Mouse (Mus musculus) forebrain, embryonic 10.5 days (tissue): ENCODE measurements around the gene Rab3a. TPM values are rescaled to one million over a fixed set of nuclear protein-coding genes. Genes with fewer than 3 reads are reported as not detected.

Experiments used
- DNase-seq: peaks from one replicate; pipeline ENCODE4 v3.0.0-alpha.2; 2017; ENCODE audit warnings: low spot score; ENCODE audit errors: extremely low spot score
- H3K27ac ChIP-seq: fragments of 300-500 bp; sonication (generic); 2 replicates; pipeline ENCODE4 v1.5.1; 2016; ENCODE audit warnings: mild to moderate bottlenecking
- H3K27me3 ChIP-seq: fragments of 300-500 bp; sonication (generic); 2 replicates; pipeline ENCODE4 v1.6.1; 2016; ENCODE audit warnings: mild to moderate bottlenecking; ENCODE audit not compliant: poor library complexity, severe bottlenecking
- H3K36me3 ChIP-seq: fragments of 300-500 bp; sonication (generic); replicated peaks from 2 replicates; pipeline ENCODE4 v1.6.1; 2016; ENCODE audit warnings: mild to moderate bottlenecking, moderate library complexity
- H3K4me1 ChIP-seq: fragments of 300-500 bp; sonication (generic); 2 replicates; pipeline ENCODE4 v1.6.1; 2016
- H3K4me3 ChIP-seq: fragments of 300-500 bp; sonication (generic); 2 replicates; pipeline ENCODE4 v1.5.1; 2016; ENCODE audit warnings: mild to moderate bottlenecking, moderate library complexity
- H3K9me3 ChIP-seq: fragments of 300-500 bp; sonication (generic); 2 replicates; pipeline ENCODE4 v1.6.1; 2016; ENCODE audit warnings: mild to moderate bottlenecking, moderate library complexity
- WGBS: fragments of 180-500 bp; shearing (Covaris S2); methylation state at CpG from one replicate; pipeline ENCODE4 v1.1.7; 2016; 5-methylcytosine and 5-hydroxymethylcytosine counted together
- polyA plus RNA-seq: library from polyadenylated mRNA; unstranded; fragments of >200 nt; fragmentation: Nextera tagmentation; extraction: Ambion mirVana; gene quantifications from 2 replicates; pipeline ENCODE4 v1.2.1, GENCODE M21; 2016

The Rab3a gene
- polyA plus RNA-seq, 1 experiment from 2014 or later = 12.2 TPM

- H3K27ac ChIP-seq = peak overlapping the region; percentile 92; the same call in 1 of the 2 replicates
- WGBS = 77% methylated on average over 8 of the region's 8 CpGs
- H3K9me3 ChIP-seq = no peaks in the 10 kb centered on the region
- H3K36me3 ChIP-seq = peaks cover 41% of the 10 kb centered on the region
- peaks cover 76% of the 10 kb centered on the region for H3K27me3 ChIP-seq
- H3K4me1 ChIP-seq = peaks cover 83% of the 10 kb centered on the region
- H3K4me3 ChIP-seq = peak overlapping the region; percentile 66
- no peak for DNase-seq
These were observed 36.4 kb downstream of the Rab3a start for GRCm38 (mm10) chr8:70790846-70791245.

- Histone ChIP-seq H3K4me3 (peak overlapping the region; percentile 66), H3K9me3 (no peaks in the 10 kb centered on the region), H3K4me1 (peaks cover 83% of the 10 kb centered on the region), H3K27me3 (peaks cover 79% of the 10 kb centered on the region), H3K27ac (peak overlapping the region; percentile 92; the same call in 1 of the 2 replicates), H3K36me3 (peaks cover 37% of the 10 kb centered on the region)
- DNase-seq = no peak
- WGBS = 80% methylated on average over 7 of the region's 7 CpGs
These were observed 36.8 kb downstream of the Rab3a start for GRCm38 (mm10) chr8:70791294-70791701.

GRCm38 (mm10) chr8:70791975-70792691, 37.7 kb downstream of the Rab3a start:
- H3K4me3 ChIP-seq = peak overlapping the region; percentile 66
- peak overlapping the region; percentile 92 for H3K27ac ChIP-seq
- H3K4me1 ChIP-seq = peaks cover 91% of the 10 kb centered on the region
- H3K27me3 ChIP-seq = peaks cover 74% of the 10 kb centered on the region
- 5% methylated on average over 58 of the region's 58 CpGs for WGBS
- peak; percentile 97 for DNase-seq
- H3K36me3 ChIP-seq = peaks cover 28% of the 10 kb centered on the region
- no peaks in the 10 kb centered on the region for H3K9me3 ChIP-seq

GRCm38 (mm10) chr8:70792700-70793099, 38.2 kb downstream of the Rab3a start:
- Histone ChIP-seq H3K27me3 (peaks cover 71% of the 10 kb centered on the region), H3K9me3 (no peaks in the 10 kb centered on the region)

GRCm38 (mm10) chr8:70794215-70794614, 39.7 kb downstream of the Rab3a start:
- H3K4me3 ChIP-seq = 0 out of 2 replicates have a peak overlapping the region, but pooled peaks have one; percentile 14
- peaks cover 71% of the 10 kb centered on the region for H3K27me3 ChIP-seq
- H3K9me3 ChIP-seq = no peaks in the 10 kb centered on the region
- peaks cover 7% of the 10 kb centered on the region for H3K36me3 ChIP-seq
- 92% methylated on average over 2 of the region's 2 CpGs for WGBS
- H3K4me1 ChIP-seq = peaks cover 86% of the 10 kb centered on the region
- peak overlapping the region; percentile 92; the same call in 1 of the 2 replicates for H3K27ac ChIP-seq
- DNase-seq = no peak

More at GRCm38 (mm10) chr8:70792700-70793099, 38.2 kb downstream of the Rab3a start:
- DNase-seq = peak; percentile 87
- Histone ChIP-seq H3K4me3 (peak overlapping the region; percentile 66), H3K4me1 (peaks cover 92% of the 10 kb centered on the region), H3K36me3 (peaks cover 23% of the 10 kb centered on the region), H3K27ac (peak overlapping the region; percentile 92)
- under 1% methylated on average over 20 of the region's 20 CpGs for WGBS

- peaks cover 71% of the 10 kb centered on the region for H3K27me3 ChIP-seq
- 85% methylated on average over 2 of the region's 2 CpGs for WGBS
- peaks cover 77% of the 10 kb centered on the region for H3K4me1 ChIP-seq
- no peak for DNase-seq
- no peaks in the 10 kb centered on the region for H3K9me3 ChIP-seq
- H3K36me3 ChIP-seq = no peaks in the 10 kb centered on the region
- H3K27ac ChIP-seq = no peak overlapping the region
- no peak overlapping the region for H3K4me3 ChIP-seq
These were observed 40.9 kb downstream of the Rab3a start for GRCm38 (mm10) chr8:70795370-70795769.

GRCm38 (mm10) chr8:70796403-70797080, 42.1 kb downstream of the Rab3a start:
- WGBS = 1% methylated on average over 54 of the region's 54 CpGs
- Histone ChIP-seq H3K9me3 (no peaks in the 10 kb centered on the region), H3K27me3 (peaks cover 75% of the 10 kb centered on the region), H3K4me3 (peak overlapping the region; percentile 70), H3K4me1 (peaks cover 76% of the 10 kb centered on the region), H3K27ac (peak overlapping the region; percentile 88), H3K36me3 (no peaks in the 10 kb centered on the region)
- no peak for DNase-seq

- Histone ChIP-seq H3K9me3 (no peaks in the 10 kb centered on the region), H3K4me1 (peaks cover 70% of the 10 kb centered on the region), H3K36me3 (no peaks in the 10 kb centered on the region), H3K27me3 (peaks cover 83% of the 10 kb centered on the region), H3K4me3 (peak overlapping the region; percentile 70), H3K27ac (peak overlapping the region; percentile 88)
- DNase-seq = peak; percentile 93
- under 1% methylated on average over 56 of the region's 57 CpGs for WGBS
These were observed 42.9 kb downstream of the Rab3a start for GRCm38 (mm10) chr8:70797081-70798070.

GRCm38 (mm10) chr8:70798281-70798680, 43.8 kb downstream of the Rab3a start:
- peaks cover 89% of the 10 kb centered on the region for H3K27me3 ChIP-seq

GRCm38 (mm10) chr8:70800648-70801047, 46.2 kb downstream of the Rab3a start:
- 57% methylated on average over 10 of the region's 10 CpGs for WGBS
- DNase-seq = no peak

More at GRCm38 (mm10) chr8:70798281-70798680, 43.8 kb downstream of the Rab3a start:
- Histone ChIP-seq H3K4me1 (peaks cover 66% of the 10 kb centered on the region), H3K9me3 (no peaks in the 10 kb centered on the region), H3K4me3 (peak overlapping the region; percentile 70), H3K36me3 (no peaks in the 10 kb centered on the region), H3K27ac (peak overlapping the region; percentile 88)
- no peak for DNase-seq
- WGBS = 17% methylated on average over 15 of the region's 15 CpGs

GRCm38 (mm10) chr8:70801156-70801555, 46.7 kb downstream of the Rab3a start:
- DNase-seq = no peak
- peaks cover 91% of the 10 kb centered on the region for H3K27me3 ChIP-seq
- 49% methylated on average over 15 of the region's 15 CpGs for WGBS
- no peak overlapping the region for H3K4me3 ChIP-seq
- H3K36me3 ChIP-seq = no peaks in the 10 kb centered on the region
- no peaks in the 10 kb centered on the region for H3K9me3 ChIP-seq
- peaks cover 62% of the 10 kb centered on the region for H3K4me1 ChIP-seq
- no peak overlapping the region for H3K27ac ChIP-seq

More at GRCm38 (mm10) chr8:70800648-70801047, 46.2 kb downstream of the Rab3a start:
- H3K4me3 ChIP-seq = no peak overlapping the region
- H3K4me1 ChIP-seq = peaks cover 67% of the 10 kb centered on the region
- no peak overlapping the region for H3K27ac ChIP-seq
- peaks cover 91% of the 10 kb centered on the region for H3K27me3 ChIP-seq
- H3K36me3 ChIP-seq = no peaks in the 10 kb centered on the region
- H3K9me3 ChIP-seq = no peaks in the 10 kb centered on the region

- no peaks in the 10 kb centered on the region for H3K36me3 ChIP-seq
- WGBS = 83% methylated on average over 1 of the region's 1 CpGs
- DNase-seq = no peak
- H3K9me3 ChIP-seq = no peaks in the 10 kb centered on the region
- peaks cover 55% of the 10 kb centered on the region for H3K4me1 ChIP-seq
- H3K4me3 ChIP-seq = no peak overlapping the region
- H3K27me3 ChIP-seq = peaks cover 94% of the 10 kb centered on the region
- H3K27ac ChIP-seq = no peak overlapping the region
These were observed 47.4 kb downstream of the Rab3a start for GRCm38 (mm10) chr8:70801830-70802229.
